Mouse (Mus musculus) liver, embryonic 15.5 days (tissue): Measurements from ENCODE around the gene Als2. TPM values are rescaled to one million over a fixed set of nuclear protein-coding genes. Genes with fewer than 3 reads are reported as not detected.

Experiments
- ATAC-seq: fragments of 200-750 bp; cut with Nextera tagmentation; 2 replicates; pipeline ENCODE4 v1.8.0; 2017; ENCODE audit warnings: moderate number of reproducible peaks, mild to moderate bottlenecking, moderate library complexity; ENCODE audit not compliant: insufficient read depth
- H3K27ac ChIP-seq: fragments of 300-500 bp; sonication (generic); replicated peaks from 2 replicates; pipeline ENCODE4 v1.5.1; 2015; ENCODE audit warnings: mild to moderate bottlenecking, inconsistent platforms
- H3K27me3 ChIP-seq: fragments of 300-500 bp; sonication (generic); 2 replicates; pipeline ENCODE4 v1.6.1; 2015; ENCODE audit warnings: mild to moderate bottlenecking, inconsistent platforms
- H3K36me3 ChIP-seq: fragments of 300-500 bp; sonication (generic); replicated peaks from 2 replicates; pipeline ENCODE4 v1.6.1; 2015; ENCODE audit warnings: moderate library complexity, mild to moderate bottlenecking, inconsistent platforms
- H3K4me1 ChIP-seq: fragments of 300-500 bp; sonication (generic); replicated peaks from 2 replicates; pipeline ENCODE4 v1.6.1; 2015; ENCODE audit warnings: inconsistent platforms
- H3K4me2 ChIP-seq: fragments of 300-500 bp; sonication (generic); 2 replicates; pipeline ENCODE4 v1.6.1; 2015; ENCODE audit warnings: moderate library complexity, mild to moderate bottlenecking, inconsistent platforms
- H3K4me3 ChIP-seq: fragments of 300-500 bp; sonication (generic); replicated peaks from 2 replicates; pipeline ENCODE4 v1.5.1; 2015; ENCODE audit warnings: mild to moderate bottlenecking, inconsistent platforms
- H3K9ac ChIP-seq: fragments of 300-500 bp; sonication (generic); 2 replicates; pipeline ENCODE4 v1.6.1; 2015; ENCODE audit warnings: moderate library complexity, mild to moderate bottlenecking, inconsistent platforms
- H3K9me3 ChIP-seq: fragments of 300-500 bp; sonication (generic); replicated peaks from 2 replicates; pipeline ENCODE4 v1.6.1; 2016; ENCODE audit warnings: inconsistent platforms
- WGBS: fragments of 180-500 bp; shearing (Covaris S2); methylation state at CpG from one replicate; pipeline ENCODE4 v1.1.7; 2015; ENCODE audit warnings: mixed read lengths; ENCODE audit not compliant: insufficient replicate concordance; 5-methylcytosine and 5-hydroxymethylcytosine counted together
- polyA plus RNA-seq: library from polyadenylated mRNA; unstranded; fragments of >200 nt; fragmentation: Nextera tagmentation; extraction: Ambion mirVana; gene quantifications from 2 replicates; pipeline ENCODE4 v1.2.1, GENCODE M21; 2015

Gene Als2
- polyA plus RNA-seq, 1 experiment from 2014 or later = 5.7 TPM

GRCm38 (mm10) chr1:59247602-59248001 lies 10.6 kb upstream of the Als2 start:
- no peak for ATAC-seq
- no peak overlapping the region for H3K4me2 ChIP-seq
- no peak overlapping the region for H3K27ac ChIP-seq
- no peak overlapping the region for H3K9ac ChIP-seq
- WGBS = 9% methylated on average over 9 of the region's 9 CpGs
- no peaks in the 10 kb centered on the region for H3K27me3 ChIP-seq
- H3K9me3 ChIP-seq = no peaks in the 10 kb centered on the region
- no peaks in the 10 kb centered on the region for H3K36me3 ChIP-seq
- no peaks in the 10 kb centered on the region for H3K4me1 ChIP-seq
- H3K4me3 ChIP-seq = no peak overlapping the region

GRCm38 (mm10) chr1:59243770-59244169 lies 6.7 kb upstream of the Als2 start:
- H3K9me3 ChIP-seq = no peaks in the 10 kb centered on the region
- no peak for ATAC-seq
- no peaks in the 10 kb centered on the region for H3K36me3 ChIP-seq
- H3K4me3 ChIP-seq = no peak overlapping the region
- H3K4me1 ChIP-seq = peaks cover 5% of the 10 kb centered on the region
- H3K4me2 ChIP-seq = no peak overlapping the region
- no peaks in the 10 kb centered on the region for H3K27me3 ChIP-seq
- 39% methylated on average over 2 of the region's 2 CpGs for WGBS
- H3K9ac ChIP-seq = no peak overlapping the region
- no peak overlapping the region for H3K27ac ChIP-seq

- Histone ChIP-seq H3K9me3 (no peaks in the 10 kb centered on the region), H3K36me3 (no peaks in the 10 kb centered on the region), H3K27me3 (no peaks in the 10 kb centered on the region), H3K27ac (peak overlapping the region; percentile 80), H3K9ac (peak overlapping the region; percentile 64), H3K4me1 (peaks cover 30% of the 10 kb centered on the region), H3K4me2 (peak overlapping the region; percentile 95), H3K4me3 (peak overlapping the region; percentile 88)
- peak; percentile 50 for ATAC-seq
- under 1% methylated on average over 19 of the region's 19 CpGs for WGBS
These were observed 682 bp upstream of the Als2 start for GRCm38 (mm10) chr1:59237614-59238211.

DNA sequence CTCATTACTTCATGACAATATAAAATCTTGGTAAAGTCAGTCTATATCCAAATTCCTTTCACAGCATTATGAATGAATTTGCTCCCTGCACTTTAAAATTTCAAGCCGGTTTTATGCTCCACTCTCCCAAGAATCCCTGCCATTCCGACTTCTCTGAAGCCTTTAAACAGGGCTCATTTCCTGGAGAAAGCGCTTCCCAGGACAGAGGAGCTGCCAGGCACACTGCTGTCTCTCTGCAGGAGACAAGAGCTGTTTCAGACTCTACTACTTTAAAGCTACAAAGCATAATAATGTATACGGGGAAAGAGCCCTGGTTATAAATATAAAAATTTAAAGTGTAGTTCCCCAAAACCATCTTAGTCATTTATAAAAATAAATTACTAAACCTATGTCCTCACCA lies 7.8 kb downstream of the Als2 start:
- Histone ChIP-seq H3K4me1 (0 out of 2 replicates have a peak, but pooled peaks cover 4% of the 10 kb centered on the region), H3K36me3 (0 out of 2 replicates have a peak, but pooled peaks cover 7% of the 10 kb centered on the region), H3K27ac (no peak overlapping the region), H3K9me3 (no peaks in the 10 kb centered on the region), H3K4me3 (no peak overlapping the region), H3K4me2 (no peak overlapping the region), H3K27me3 (no peaks in the 10 kb centered on the region), H3K9ac (no peak overlapping the region)
- 63% methylated on average over 4 of the region's 4 CpGs for WGBS
- no peak for ATAC-seq

DNA sequence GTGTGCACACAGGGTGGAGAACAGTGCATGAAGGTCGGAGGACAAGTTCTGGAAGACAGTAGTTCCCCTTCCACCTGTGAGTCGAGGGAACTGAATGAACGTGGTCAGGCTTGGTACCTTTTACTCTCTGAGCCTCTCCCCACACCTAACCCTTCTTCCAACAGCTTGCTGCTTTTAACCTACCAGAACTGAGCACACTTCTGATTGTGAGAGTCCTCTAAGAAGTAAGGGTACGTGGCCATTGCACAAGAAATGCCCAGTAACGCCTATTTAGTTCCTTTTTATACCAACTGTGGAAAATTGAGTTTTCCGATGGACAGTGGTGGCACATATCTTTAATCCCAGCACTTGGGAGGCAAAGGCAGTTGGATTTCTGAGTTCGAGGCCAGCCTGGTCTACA lies 8.5 kb downstream of the Als2 start:
- 0 out of 2 replicates have a peak, but pooled peaks cover 7% of the 10 kb centered on the region for H3K36me3 ChIP-seq
- no peak overlapping the region for H3K27ac ChIP-seq
- ATAC-seq = no peak
- no peaks in the 10 kb centered on the region for H3K9me3 ChIP-seq
- H3K4me2 ChIP-seq = no peak overlapping the region
- 54% methylated on average over 7 of the region's 7 CpGs for WGBS
- H3K4me3 ChIP-seq = no peak overlapping the region
- no peak overlapping the region for H3K9ac ChIP-seq
- H3K27me3 ChIP-seq = no peaks in the 10 kb centered on the region
- 0 out of 2 replicates have a peak, but pooled peaks cover 4% of the 10 kb centered on the region for H3K4me1 ChIP-seq

GRCm38 (mm10) chr1:59222101-59222825 lies 14.8 kb downstream of the Als2 start:
- no peak for ATAC-seq
- 82% methylated on average over 7 of the region's 7 CpGs for WGBS
- Histone ChIP-seq H3K9me3 (no peaks in the 10 kb centered on the region), H3K27me3 (no peaks in the 10 kb centered on the region), H3K9ac (no peak overlapping the region), H3K36me3 (peaks cover 4% of the 10 kb centered on the region; the same call in 1 of the 2 replicates), H3K4me3 (no peak overlapping the region), H3K27ac (no peak overlapping the region), H3K4me2 (no peak overlapping the region), H3K4me1 (no peaks in the 10 kb centered on the region)

DNA sequence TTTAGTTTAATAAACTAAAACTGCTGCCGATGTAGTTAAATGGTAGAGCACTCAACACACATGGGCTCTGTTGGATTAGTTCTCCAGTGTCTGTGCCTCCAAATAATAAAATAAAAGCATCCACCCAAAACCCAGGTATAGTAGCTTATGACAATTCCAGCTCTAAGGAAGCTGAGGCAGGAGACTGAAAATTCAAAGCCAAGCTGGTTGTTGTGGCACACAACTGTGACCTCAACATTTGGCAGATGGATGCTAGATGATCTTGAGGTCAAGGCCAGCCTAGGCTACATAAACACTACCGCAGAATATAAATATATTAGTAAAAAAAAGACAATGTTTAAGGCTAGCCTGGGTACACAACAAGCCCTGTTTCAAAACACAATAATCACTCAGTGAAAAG lies 15.4 kb downstream of the Als2 start:
- Histone ChIP-seq H3K9me3 (no peaks in the 10 kb centered on the region), H3K27me3 (no peaks in the 10 kb centered on the region)
- WGBS = 82% methylated on average over 2 of the region's 2 CpGs

GRCm38 (mm10) chr1:59220371-59220770 lies 16.7 kb downstream of the Als2 start:
- Histone ChIP-seq H3K4me1 (no peaks in the 10 kb centered on the region), H3K9me3 (no peaks in the 10 kb centered on the region), H3K36me3 (peaks cover 17% of the 10 kb centered on the region), H3K4me3 (no peak overlapping the region), H3K27ac (no peak overlapping the region), H3K9ac (no peak overlapping the region), H3K27me3 (no peaks in the 10 kb centered on the region), H3K4me2 (no peak overlapping the region)
- 55% methylated on average over 3 of the region's 3 CpGs for WGBS
- ATAC-seq = no peak

More for the DNA sequence above, 15.4 kb downstream of the Als2 start:
- H3K4me2 ChIP-seq = no peak overlapping the region
- peaks cover 8% of the 10 kb centered on the region; the same call in 1 of the 2 replicates for H3K36me3 ChIP-seq
- H3K4me3 ChIP-seq = no peak overlapping the region
- H3K27ac ChIP-seq = no peak overlapping the region
- no peak for ATAC-seq
- H3K9ac ChIP-seq = no peak overlapping the region
- no peaks in the 10 kb centered on the region for H3K4me1 ChIP-seq

DNA sequence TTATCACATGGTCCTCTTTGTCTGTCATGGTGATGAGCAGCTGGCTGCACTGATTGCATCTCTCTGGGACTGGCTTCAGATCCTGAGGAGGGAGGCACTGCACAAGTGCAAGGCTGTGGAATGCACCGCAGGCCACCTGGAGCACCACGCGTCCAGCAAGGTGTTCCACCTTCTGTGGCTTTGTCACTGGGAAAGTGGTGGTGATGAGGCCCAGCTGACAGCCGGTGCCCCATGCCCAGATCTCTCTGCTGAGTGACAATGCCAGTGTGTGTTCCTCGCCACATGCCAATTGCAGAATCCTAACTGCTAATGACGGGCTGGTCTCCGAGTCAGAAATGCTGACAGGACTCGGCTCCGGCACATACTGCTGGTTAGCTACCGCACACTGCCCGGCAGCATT lies 21.6 kb downstream of the Als2 start:
- peaks cover 30% of the 10 kb centered on the region for H3K36me3 ChIP-seq
- no peak for ATAC-seq
- no peak overlapping the region for H3K4me2 ChIP-seq
- H3K9me3 ChIP-seq = no peaks in the 10 kb centered on the region
- no peak overlapping the region for H3K27ac ChIP-seq
- H3K4me1 ChIP-seq = 0 out of 2 replicates have a peak, but pooled peaks cover 6% of the 10 kb centered on the region
- H3K9ac ChIP-seq = no peak overlapping the region
- WGBS = 89% methylated on average over 11 of the region's 11 CpGs
- H3K4me3 ChIP-seq = no peak overlapping the region
- no peaks in the 10 kb centered on the region for H3K27me3 ChIP-seq

DNA sequence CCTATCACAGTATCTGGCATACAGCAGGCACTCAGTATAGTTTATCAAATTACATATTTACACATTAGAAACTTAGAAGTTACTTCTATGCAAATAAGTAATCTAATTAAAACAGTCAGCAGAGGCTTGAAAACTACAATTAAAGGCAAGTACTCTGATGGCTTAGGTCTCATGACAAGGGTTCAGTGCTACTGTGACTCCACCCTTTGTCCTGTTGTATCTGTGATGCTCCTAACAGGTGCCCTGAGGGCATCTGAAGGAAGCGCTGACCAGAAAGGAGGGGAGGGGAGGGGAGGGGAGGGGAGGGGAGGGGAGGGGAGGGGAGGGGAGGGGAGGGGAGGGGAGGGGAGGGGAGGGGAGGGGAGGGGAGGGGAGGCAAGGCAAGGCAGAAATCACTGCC lies 24.1 kb downstream of the Als2 start:
- H3K9ac ChIP-seq = no peak overlapping the region
- peaks cover 34% of the 10 kb centered on the region for H3K36me3 ChIP-seq
- WGBS = no CpG with 5 or more reads among the region's 1 CpGs
- H3K4me2 ChIP-seq = no peak overlapping the region
- H3K27ac ChIP-seq = no peak overlapping the region; the same call in 1 of the 2 replicates
- 0 out of 2 replicates have a peak, but pooled peaks cover 6% of the 10 kb centered on the region for H3K4me1 ChIP-seq
- no peaks in the 10 kb centered on the region for H3K27me3 ChIP-seq
- H3K4me3 ChIP-seq = no peak overlapping the region
- no peaks in the 10 kb centered on the region for H3K9me3 ChIP-seq
- no peak for ATAC-seq

- 59% methylated on average over 5 of the region's 5 CpGs for WGBS
- H3K4me1 ChIP-seq = 0 out of 2 replicates have a peak, but pooled peaks cover 6% of the 10 kb centered on the region
- H3K9ac ChIP-seq = no peak overlapping the region
- H3K36me3 ChIP-seq = peaks cover 30% of the 10 kb centered on the region
- H3K4me2 ChIP-seq = no peak overlapping the region
- H3K9me3 ChIP-seq = no peaks in the 10 kb centered on the region
- H3K4me3 ChIP-seq = no peak overlapping the region
- H3K27ac ChIP-seq = peak overlapping the region; percentile 58
- no peaks in the 10 kb centered on the region for H3K27me3 ChIP-seq
- ATAC-seq = peak; percentile 84
These were observed 24.8 kb downstream of the Als2 start for GRCm38 (mm10) chr1:59212076-59212779.
